Mouse (Mus musculus): Measurements from ENCODE around the gene Gm21962.

The Gm21962 gene

GRCm38 (mm10) chr3:137716573-137717157 lies 45.3 kb downstream of the Gm21962 start:
- no peak for DNase-seq (ENCODE audit: low read depth)

All from fibroblast of lung, adult 2 months (primary cell).